Mouse (Mus musculus): Measurements from ENCODE around the gene Foxc2. TPM values are rescaled to one million over a fixed set of nuclear protein-coding genes. Genes with fewer than 3 reads are reported as not detected.

Gene Foxc2
- polyA plus RNA-seq, 2 experiments = 0.06 TPM

DNA sequence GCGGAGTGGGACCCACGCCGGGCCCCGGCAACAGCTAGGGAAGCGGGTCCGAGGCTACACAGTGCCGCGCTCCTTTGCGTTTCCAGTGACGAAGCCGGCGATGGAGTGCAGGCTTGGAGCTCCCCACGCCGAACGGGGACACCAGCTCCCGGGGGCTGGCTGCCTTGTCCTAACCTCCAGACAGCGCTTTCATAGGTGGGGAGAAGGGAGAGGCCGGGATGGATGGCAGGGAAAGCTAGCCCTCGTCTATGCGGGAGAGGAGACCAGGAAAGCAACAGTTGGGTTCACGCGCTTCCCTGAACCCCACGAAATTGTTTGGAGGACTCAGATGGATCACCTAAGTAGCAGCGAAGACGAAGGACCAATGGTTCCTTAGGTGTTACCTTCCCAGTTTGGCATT lies 835 bp upstream of the Foxc2 start:
- no peaks in the 10 kb centered on the region for H3K4me1 ChIP-seq (replicated peaks; ENCODE audit: control insufficient read depth in 2 of 2, insufficient read depth in 2 of 2, low read length in 1 of 2)
- no peak overlapping the region for H3K4me3 ChIP-seq (ENCODE audit: insufficient read depth in 1 of 2, low read depth in 2 of 2, low read length in 2 of 2)
- no peak for DNase-seq (ENCODE audit: low read depth in 3 of 3, low spot score in 3 of 3)
- WGBS (ENCODE audit: insufficient replicate concordance) = 3% methylated on average over 25 of the region's 25 CpGs
- no peak overlapping the region for H3K27ac ChIP-seq
- peaks cover 68% of the 10 kb centered on the region for H3K27me3 ChIP-seq (ENCODE audit: control insufficient read depth, insufficient read depth, low read length)
- no peaks in the 10 kb centered on the region for H3K9me3 ChIP-seq (ENCODE audit: control insufficient read depth, low read length)
- TF ChIP-seq CTCF (IDR thresholded peaks at IDR 0.05; ENCODE audit: low read depth) = no peak
- TF ChIP-seq EP300 (IDR thresholded peaks at IDR 0.05; ENCODE audit: low read depth) = no peak
- no peak overlapping the region for H3K4me2 ChIP-seq (ENCODE audit: low read depth)
- no peak for ATAC-seq (ENCODE audit: insufficient read depth)
- no peaks in the 10 kb centered on the region for H3K36me3 ChIP-seq (replicated peaks; ENCODE audit: control insufficient read depth, insufficient read depth, low read depth)
- no peak overlapping the region for H3K9ac ChIP-seq (replicated peaks)

DNA sequence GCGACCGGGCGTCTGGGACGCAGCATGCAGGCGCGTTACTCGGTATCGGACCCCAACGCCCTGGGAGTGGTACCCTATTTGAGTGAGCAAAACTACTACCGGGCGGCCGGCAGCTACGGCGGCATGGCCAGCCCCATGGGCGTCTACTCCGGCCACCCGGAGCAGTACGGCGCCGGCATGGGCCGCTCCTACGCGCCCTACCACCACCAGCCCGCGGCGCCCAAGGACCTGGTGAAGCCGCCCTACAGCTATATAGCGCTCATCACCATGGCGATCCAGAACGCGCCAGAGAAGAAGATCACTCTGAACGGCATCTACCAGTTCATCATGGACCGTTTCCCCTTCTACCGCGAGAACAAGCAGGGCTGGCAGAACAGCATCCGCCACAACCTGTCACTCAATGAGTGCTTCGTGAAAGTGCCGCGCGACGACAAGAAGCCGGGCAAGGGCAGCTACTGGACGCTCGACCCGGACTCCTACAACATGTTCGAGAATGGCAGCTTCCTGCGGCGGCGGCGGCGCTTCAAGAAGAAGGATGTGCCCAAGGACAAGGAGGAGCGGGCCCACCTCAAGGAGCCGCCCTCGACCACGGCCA lies 717 bp downstream of the Foxc2 start:
- DNase-seq (ENCODE audit: low read depth in 3 of 3, low spot score in 3 of 3) = no peak
- 1% methylated on average over 54 of the region's 55 CpGs for WGBS (ENCODE audit: insufficient replicate concordance)
- H3K27ac ChIP-seq = no peak overlapping the region
- H3K36me3 ChIP-seq (replicated peaks; ENCODE audit: control insufficient read depth, insufficient read depth, low read depth) = no peaks in the 10 kb centered on the region
- peaks cover 81% of the 10 kb centered on the region for H3K27me3 ChIP-seq (ENCODE audit: control insufficient read depth, insufficient read depth, low read length)
- no peak overlapping the region for H3K9ac ChIP-seq (replicated peaks)
- H3K4me3 ChIP-seq (ENCODE audit: insufficient read depth in 1 of 2, low read depth in 2 of 2, low read length in 2 of 2) = peak overlapping the region in 1 of 2 experiments; percentile 45; a peak in 2 of 4 replicates
- TF ChIP-seq CTCF (IDR thresholded peaks at IDR 0.05; ENCODE audit: low read depth) (no peak), EP300 (IDR thresholded peaks at IDR 0.05; ENCODE audit: low read depth) (no peak)
- H3K4me1 ChIP-seq (replicated peaks; ENCODE audit: control insufficient read depth in 2 of 2, insufficient read depth in 2 of 2, low read length in 1 of 2) = no peaks in the 10 kb centered on the region
- ATAC-seq (ENCODE audit: insufficient read depth) = no peak; the same call in 1 of the 2 replicates
- H3K9me3 ChIP-seq (ENCODE audit: control insufficient read depth, low read length) = no peaks in the 10 kb centered on the region
- peak overlapping the region; percentile 34 for H3K4me2 ChIP-seq (ENCODE audit: low read depth)

DNA sequence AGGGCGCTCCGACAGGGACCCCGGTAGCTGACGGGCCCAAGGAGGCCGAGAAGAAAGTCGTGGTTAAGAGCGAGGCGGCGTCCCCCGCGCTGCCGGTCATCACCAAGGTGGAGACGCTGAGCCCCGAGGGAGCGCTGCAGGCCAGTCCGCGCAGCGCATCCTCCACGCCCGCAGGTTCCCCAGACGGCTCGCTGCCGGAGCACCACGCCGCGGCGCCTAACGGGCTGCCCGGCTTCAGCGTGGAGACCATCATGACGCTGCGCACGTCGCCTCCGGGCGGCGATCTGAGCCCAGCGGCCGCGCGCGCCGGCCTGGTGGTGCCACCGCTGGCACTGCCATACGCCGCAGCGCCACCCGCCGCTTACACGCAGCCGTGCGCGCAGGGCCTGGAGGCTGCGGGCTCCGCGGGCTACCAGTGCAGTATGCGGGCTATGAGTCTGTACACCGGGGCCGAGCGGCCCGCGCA lies 1.2 kb downstream of the Foxc2 start:
- H3K27ac ChIP-seq = no peak overlapping the region
- WGBS (ENCODE audit: insufficient replicate concordance) = 2% methylated on average over 59 of the region's 62 CpGs
- ATAC-seq (ENCODE audit: insufficient read depth) = no peak

DNA sequence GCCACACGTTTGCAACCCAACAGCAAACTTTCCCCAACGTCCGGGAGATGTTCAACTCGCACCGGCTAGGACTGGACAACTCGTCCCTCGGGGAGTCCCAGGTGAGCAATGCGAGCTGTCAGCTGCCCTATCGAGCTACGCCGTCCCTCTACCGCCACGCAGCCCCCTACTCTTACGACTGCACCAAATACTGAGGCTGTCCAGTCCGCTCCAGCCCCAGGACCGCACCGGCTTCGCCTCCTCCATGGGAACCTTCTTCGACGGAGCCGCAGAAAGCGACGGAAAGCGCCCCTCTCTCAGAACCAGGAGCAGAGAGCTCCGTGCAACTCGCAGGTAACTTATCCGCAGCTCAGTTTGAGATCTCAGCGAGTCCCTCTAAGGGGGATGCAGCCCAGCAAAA lies 1.9 kb downstream of the Foxc2 start:
- DNase-seq (ENCODE audit: low read depth in 3 of 3, low spot score in 3 of 3) (no peak), ATAC-seq (ENCODE audit: insufficient read depth) (no peak)
- Histone ChIP-seq H3K9ac (replicated peaks) (no peak overlapping the region), H3K9me3 (ENCODE audit: control insufficient read depth, low read length) (no peaks in the 10 kb centered on the region), H3K4me2 (ENCODE audit: low read depth) (no peak overlapping the region), H3K36me3 (replicated peaks; ENCODE audit: control insufficient read depth, insufficient read depth, low read depth) (no peaks in the 10 kb centered on the region), H3K4me1 (replicated peaks; ENCODE audit: control insufficient read depth in 2 of 2, insufficient read depth in 2 of 2, low read length in 1 of 2) (no peaks in the 10 kb centered on the region), H3K4me3 (ENCODE audit: insufficient read depth in 1 of 2, low read depth in 2 of 2, low read length in 2 of 2) (no peak overlapping the region), H3K27ac (no peak overlapping the region), H3K27me3 (ENCODE audit: control insufficient read depth, insufficient read depth, low read length) (peaks cover 93% of the 10 kb centered on the region)
- WGBS (ENCODE audit: insufficient replicate concordance) = under 1% methylated on average over 28 of the region's 28 CpGs
- TF ChIP-seq CTCF (IDR thresholded peaks at IDR 0.05; ENCODE audit: low read depth) (no peak), EP300 (IDR thresholded peaks at IDR 0.05; ENCODE audit: low read depth) (no peak)

More for the DNA sequence above, 1.2 kb downstream of the Foxc2 start:
- TF ChIP-seq EP300 (IDR thresholded peaks at IDR 0.05; ENCODE audit: low read depth) (no peak), CTCF (IDR thresholded peaks at IDR 0.05; ENCODE audit: low read depth) (no peak)
- Histone ChIP-seq H3K9me3 (ENCODE audit: control insufficient read depth, low read length) (no peaks in the 10 kb centered on the region), H3K4me3 (ENCODE audit: insufficient read depth in 1 of 2, low read depth in 2 of 2, low read length in 2 of 2) (no peak overlapping the region), H3K36me3 (replicated peaks; ENCODE audit: control insufficient read depth, insufficient read depth, low read depth) (no peaks in the 10 kb centered on the region), H3K4me2 (ENCODE audit: low read depth) (no peak overlapping the region), H3K4me1 (replicated peaks; ENCODE audit: control insufficient read depth in 2 of 2, insufficient read depth in 2 of 2, low read length in 1 of 2) (no peaks in the 10 kb centered on the region), H3K27me3 (ENCODE audit: control insufficient read depth, insufficient read depth, low read length) (peaks cover 86% of the 10 kb centered on the region), H3K9ac (replicated peaks) (no peak overlapping the region)
- no peak for DNase-seq (ENCODE audit: low read depth in 3 of 3, low spot score in 3 of 3)

DNA sequence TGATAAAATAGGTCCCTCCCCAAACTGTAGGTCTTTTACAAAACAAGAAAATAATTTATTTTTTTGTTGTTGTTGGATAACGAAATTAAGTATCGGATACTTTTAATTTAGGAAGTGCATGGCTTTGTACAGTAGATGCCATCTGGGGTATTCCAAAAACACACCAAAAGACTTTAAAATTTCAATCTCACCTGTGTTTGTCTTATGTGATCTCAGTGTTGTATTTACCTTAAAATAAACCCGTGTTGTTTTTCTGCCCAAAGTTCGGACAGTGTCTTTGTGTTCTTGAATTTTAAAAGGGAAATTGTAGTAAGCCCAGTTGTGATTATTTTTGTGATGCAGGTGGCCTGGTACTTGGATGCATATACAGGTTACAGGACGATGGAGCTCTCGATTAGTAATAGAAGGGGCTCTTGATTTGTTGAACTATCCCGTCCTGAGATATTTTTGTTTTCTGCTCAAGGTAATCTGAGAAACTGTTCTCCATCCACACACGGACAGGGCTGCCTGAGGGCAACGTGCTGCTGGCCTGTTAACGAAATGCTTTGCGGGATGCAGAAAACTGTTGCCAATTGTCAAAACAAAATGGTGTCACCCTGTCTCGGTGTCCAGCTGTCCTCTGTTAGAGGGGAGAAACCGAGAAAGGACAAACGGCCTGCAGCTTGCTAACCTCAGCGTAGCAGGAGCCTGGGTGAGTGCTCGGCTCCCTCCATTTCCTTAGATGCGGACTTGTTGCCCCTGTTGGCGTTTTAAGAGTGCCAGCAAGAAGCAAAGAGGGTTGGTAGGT lies 2.9 kb downstream of the Foxc2 start:
- Histone ChIP-seq H3K27ac (no peak overlapping the region), H3K9me3 (ENCODE audit: control insufficient read depth, low read length) (no peaks in the 10 kb centered on the region), H3K9ac (replicated peaks) (no peak overlapping the region), H3K4me3 (ENCODE audit: insufficient read depth in 1 of 2, low read depth in 2 of 2, low read length in 2 of 2) (no peak overlapping the region), H3K36me3 (replicated peaks; ENCODE audit: control insufficient read depth, insufficient read depth, low read depth) (no peaks in the 10 kb centered on the region), H3K4me2 (ENCODE audit: low read depth) (no peak overlapping the region), H3K27me3 (ENCODE audit: control insufficient read depth, insufficient read depth, low read length) (peaks cover 95% of the 10 kb centered on the region), H3K4me1 (replicated peaks; ENCODE audit: control insufficient read depth in 2 of 2, insufficient read depth in 2 of 2, low read length in 1 of 2) (no peaks in the 10 kb centered on the region)
- TF ChIP-seq EP300 (IDR thresholded peaks at IDR 0.05; ENCODE audit: low read depth) = no peak
- TF ChIP-seq CTCF (IDR thresholded peaks at IDR 0.05; ENCODE audit: low read depth) = no peak
- WGBS (ENCODE audit: insufficient replicate concordance) = 5% methylated on average over 18 of the region's 18 CpGs
- DNase-seq (ENCODE audit: low read depth in 3 of 3, low spot score in 3 of 3) = no peak
- ATAC-seq (ENCODE audit: insufficient read depth) = no peak
